Mouse (Mus musculus) intestine, postnatal 0 days (tissue): ENCODE measurements around the gene Scpep1. TPM values are rescaled to one million over a fixed set of nuclear protein-coding genes. Genes with fewer than 3 reads are reported as not detected.

Experiments used
- ATAC-seq: fragments of 200-750 bp; cut with Nextera tagmentation; 2 replicates; pipeline ENCODE4 v1.8.0; 2017; ENCODE audit warnings: mild to moderate bottlenecking, moderate TSS enrichment, moderate library complexity
- H3K27ac ChIP-seq: fragments of 300-500 bp; sonication (generic); 2 replicates; pipeline ENCODE4 v1.5.1; 2014; ENCODE audit warnings: mild to moderate bottlenecking, low read depth, low read length, moderate library complexity
- H3K27me3 ChIP-seq: fragments of 300-500 bp; sonication (generic); replicated peaks from 2 replicates; pipeline ENCODE4 v1.6.1; 2014; ENCODE audit warnings: low read length, mixed read lengths; ENCODE audit not compliant: control insufficient read depth, insufficient read depth
- H3K36me3 ChIP-seq: fragments of 300-500 bp; sonication (generic); 2 replicates; pipeline ENCODE4 v1.6.1; 2014; ENCODE audit warnings: mild to moderate bottlenecking, moderate library complexity; ENCODE audit not compliant: control insufficient read depth, insufficient read depth
- H3K4me1 ChIP-seq: fragments of 300-500 bp; sonication (generic); replicated peaks from 2 replicates; pipeline ENCODE4 v1.6.1; 2014; ENCODE audit warnings: antibody characterized with exemption, low read length, mixed read lengths; ENCODE audit not compliant: control insufficient read depth, insufficient read depth
- H3K4me2 ChIP-seq: fragments of 300-500 bp; sonication (generic); replicated peaks from 2 replicates; pipeline ENCODE4 v1.6.1; 2014; ENCODE audit warnings: low read depth, mild to moderate bottlenecking, moderate library complexity
- H3K4me3 ChIP-seq: fragments of 300-500 bp; sonication (generic); 2 replicates; pipeline ENCODE4 v1.5.1; 2014; ENCODE audit warnings: low read depth, low read length
- H3K9ac ChIP-seq: fragments of 300-500 bp; sonication (generic); 2 replicates; pipeline ENCODE4 v1.6.1; 2014; ENCODE audit warnings: mild to moderate bottlenecking, low read depth, low read length
- H3K9me3 ChIP-seq: fragments of 300-500 bp; sonication (generic); 2 replicates; pipeline ENCODE4 v1.6.1; 2016; ENCODE audit warnings: mixed run types; ENCODE audit not compliant: control insufficient read depth
- CTCF ChIP-seq: sonication (generic); IDR thresholded peaks from 2 replicates; pipeline ENCODE4 v1.5.1; 2016; ENCODE audit warnings: low read depth, mild to moderate bottlenecking, control low read depth, antibody characterized with exemption, moderate library complexity
- WGBS: fragments of 180-500 bp; shearing (Covaris S2); extraction: QIAGEN DNeasy Blood & Tissue Kit; methylation state at CpG from one replicate; pipeline ENCODE4 v1.1.7; 2014; 5-methylcytosine and 5-hydroxymethylcytosine counted together
- polyA plus RNA-seq: library from polyadenylated mRNA; unstranded; fragments of >200 nt; fragmentation: Nextera tagmentation; extraction: Ambion mirVana; gene quantifications from 2 replicates; pipeline ENCODE4 v1.2.1, GENCODE M21; 2015

Gene Scpep1
- polyA plus RNA-seq, 1 experiment from 2014 or later: 191 TPM

- H3K9me3 ChIP-seq: no peaks in the 10 kb centered on the region
- 0 out of 2 replicates have a peak overlapping the region, but pooled peaks have one; percentile 29 for H3K27ac ChIP-seq
- H3K4me2 ChIP-seq: 0 out of 2 replicates have a peak overlapping the region, but pooled peaks have one; percentile 39
- 74% methylated on average over 2 of the region's 2 CpGs for WGBS
- H3K9ac ChIP-seq: no peak overlapping the region
- H3K4me1 ChIP-seq: no peaks in the 10 kb centered on the region; the same call in 1 of the 2 replicates
- no peak overlapping the region for H3K4me3 ChIP-seq
- H3K27me3 ChIP-seq: no peaks in the 10 kb centered on the region
- H3K36me3 ChIP-seq: no peaks in the 10 kb centered on the region
- no peak for ATAC-seq
- TF ChIP-seq CTCF: no peak
Measured at GRCm38 (mm10) chr11:88995616-88996015, 40.4 kb upstream of the Scpep1 start.

GRCm38 (mm10) chr11:88994492-88994891 lies 39.2 kb upstream of the Scpep1 start:
- Histone ChIP-seq H3K9me3 (no peaks in the 10 kb centered on the region), H3K27me3 (no peaks in the 10 kb centered on the region), H3K36me3 (no peaks in the 10 kb centered on the region), H3K4me1 (no peaks in the 10 kb centered on the region; the same call in 1 of the 2 replicates), H3K4me2 (no peak overlapping the region), H3K4me3 (no peak overlapping the region), H3K27ac (no peak overlapping the region), H3K9ac (no peak overlapping the region)
- no peak for TF ChIP-seq CTCF
- WGBS: 84% methylated on average over 7 of the region's 7 CpGs
- no peak for ATAC-seq

GRCm38 (mm10) chr11:88993625-88994024 lies 38.4 kb upstream of the Scpep1 start:
- Histone ChIP-seq H3K9me3 (no peaks in the 10 kb centered on the region), H3K9ac (no peak overlapping the region), H3K27me3 (no peaks in the 10 kb centered on the region), H3K36me3 (no peaks in the 10 kb centered on the region), H3K4me2 (no peak overlapping the region), H3K4me3 (no peak overlapping the region), H3K4me1 (no peaks in the 10 kb centered on the region), H3K27ac (no peak overlapping the region)
- peak; percentile 90 for TF ChIP-seq CTCF
- 21% methylated on average over 5 of the region's 5 CpGs for WGBS
- peak; percentile 32; the same call in 1 of the 2 replicates for ATAC-seq

DNA sequence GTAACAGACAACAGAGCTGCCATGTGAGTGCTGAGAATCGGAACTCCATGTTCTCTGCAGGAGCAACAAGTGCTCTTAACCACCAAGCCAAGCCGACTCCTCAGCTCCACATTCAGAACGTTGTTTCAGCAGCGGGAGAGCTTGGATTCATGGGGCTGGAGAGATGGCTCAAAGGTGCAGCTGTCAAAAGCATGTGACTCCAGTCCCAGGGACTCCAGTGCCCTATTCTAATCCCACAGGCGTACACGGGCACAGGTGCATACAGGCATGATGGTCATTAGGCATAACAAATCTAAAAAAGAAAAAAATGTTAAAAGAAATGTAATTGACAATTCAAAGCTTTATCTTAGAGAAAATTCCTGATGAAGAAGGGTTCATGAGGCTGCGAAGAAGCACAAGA lies 37.9 kb upstream of the Scpep1 start:
- H3K27me3 ChIP-seq: no peaks in the 10 kb centered on the region
- no peak overlapping the region for H3K4me3 ChIP-seq
- H3K4me2 ChIP-seq: no peak overlapping the region
- H3K9ac ChIP-seq: no peak overlapping the region
- H3K9me3 ChIP-seq: no peaks in the 10 kb centered on the region
- TF ChIP-seq CTCF: no peak
- no peak for ATAC-seq
- no peaks in the 10 kb centered on the region for H3K4me1 ChIP-seq
- 53% methylated on average over 7 of the region's 7 CpGs for WGBS
- no peak overlapping the region for H3K27ac ChIP-seq
- H3K36me3 ChIP-seq: no peaks in the 10 kb centered on the region

DNA sequence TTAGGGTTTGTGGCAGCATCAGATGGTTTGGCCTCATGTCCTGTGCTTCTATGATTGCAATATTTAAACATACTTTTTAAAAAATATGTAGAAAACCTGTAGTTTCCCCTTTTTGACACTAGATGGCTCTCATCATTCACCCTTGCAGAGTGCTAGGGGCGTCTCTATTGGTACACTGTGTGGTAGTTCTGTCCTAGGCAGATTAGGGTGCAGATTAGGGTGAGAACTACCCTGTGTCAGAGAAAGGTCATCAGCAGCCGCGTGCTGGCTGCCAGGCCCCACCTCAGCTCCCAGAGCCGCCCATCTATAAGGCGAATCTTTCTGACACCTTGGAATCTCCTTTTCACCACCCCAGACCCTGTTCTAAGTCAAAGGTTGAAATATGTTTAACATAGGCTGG lies 34.3 kb upstream of the Scpep1 start:
- H3K27me3 ChIP-seq: no peaks in the 10 kb centered on the region
- peak; percentile 75 for TF ChIP-seq CTCF
- H3K9me3 ChIP-seq: no peaks in the 10 kb centered on the region
- H3K27ac ChIP-seq: no peak overlapping the region
- ATAC-seq: peak; percentile 55; the same call in 1 of the 2 replicates
- no peak overlapping the region for H3K9ac ChIP-seq
- H3K4me2 ChIP-seq: no peak overlapping the region
- 53% methylated on average over 5 of the region's 5 CpGs for WGBS
- peaks cover 15% of the 10 kb centered on the region; the same call in 1 of the 2 replicates for H3K36me3 ChIP-seq
- H3K4me1 ChIP-seq: no peaks in the 10 kb centered on the region
- H3K4me3 ChIP-seq: no peak overlapping the region

DNA sequence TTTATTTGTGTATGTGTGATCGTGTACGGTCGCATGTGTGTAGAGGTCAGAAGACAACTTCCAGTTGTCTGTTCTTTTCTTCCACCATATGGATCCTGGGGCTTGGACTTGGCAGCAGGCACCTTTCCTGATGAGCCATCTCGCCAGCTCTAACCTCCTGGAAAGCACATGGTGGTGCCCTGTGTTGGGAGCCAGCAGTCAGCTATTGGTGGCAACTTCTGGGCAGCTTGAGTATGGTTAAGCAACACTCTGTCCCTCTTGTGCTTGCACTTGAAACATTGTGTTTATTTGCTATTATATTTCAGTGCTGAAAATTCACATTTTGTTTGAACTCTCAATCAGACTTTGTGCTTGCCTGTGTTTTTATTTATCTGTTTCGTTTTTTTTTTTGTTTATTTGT lies 33.7 kb upstream of the Scpep1 start:
- TF ChIP-seq CTCF: no peak
- H3K27me3 ChIP-seq: no peaks in the 10 kb centered on the region
- H3K36me3 ChIP-seq: peaks cover 18% of the 10 kb centered on the region; the same call in 1 of the 2 replicates
- no peak for ATAC-seq
- no peaks in the 10 kb centered on the region for H3K9me3 ChIP-seq
- no peak overlapping the region for H3K9ac ChIP-seq
- WGBS: 76% methylated on average over 5 of the region's 5 CpGs
- H3K4me2 ChIP-seq: no peak overlapping the region
- no peaks in the 10 kb centered on the region for H3K4me1 ChIP-seq
- no peak overlapping the region for H3K4me3 ChIP-seq
- H3K27ac ChIP-seq: no peak overlapping the region

DNA sequence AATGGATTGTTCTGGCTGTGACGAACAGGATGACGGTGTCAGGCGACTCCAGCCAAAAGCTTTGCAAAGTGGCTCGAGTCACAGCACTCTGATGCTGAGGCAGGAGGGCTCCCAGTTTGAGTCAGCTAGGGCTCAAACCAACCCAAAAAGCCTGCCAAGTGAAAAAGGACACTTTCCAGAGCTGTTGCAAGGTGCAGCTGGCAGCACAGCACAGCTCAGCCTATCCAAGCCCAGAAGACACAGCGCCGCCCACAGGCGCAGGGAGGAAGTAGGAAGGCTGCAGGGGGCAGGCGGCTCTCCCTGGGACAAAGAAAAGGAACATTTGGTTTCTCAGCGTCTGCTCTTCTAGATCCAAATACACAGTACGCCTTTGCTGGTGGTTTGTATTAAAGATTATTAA lies 31.4 kb upstream of the Scpep1 start:
- H3K4me3 ChIP-seq: no peak overlapping the region
- H3K4me1 ChIP-seq: no peaks in the 10 kb centered on the region
- WGBS: 88% methylated on average over 10 of the region's 10 CpGs
- no peak overlapping the region for H3K27ac ChIP-seq
- no peak for ATAC-seq
- H3K9ac ChIP-seq: no peak overlapping the region
- peak; percentile 24; the same call in 1 of the 2 replicates for TF ChIP-seq CTCF
- no peaks in the 10 kb centered on the region for H3K9me3 ChIP-seq
- no peak overlapping the region for H3K4me2 ChIP-seq
- H3K36me3 ChIP-seq: peaks cover 29% of the 10 kb centered on the region; the same call in 1 of the 2 replicates
- H3K27me3 ChIP-seq: no peaks in the 10 kb centered on the region
